ENCODE assay signal across 8 mouse cellular contexts in the genomic region with DNA sequence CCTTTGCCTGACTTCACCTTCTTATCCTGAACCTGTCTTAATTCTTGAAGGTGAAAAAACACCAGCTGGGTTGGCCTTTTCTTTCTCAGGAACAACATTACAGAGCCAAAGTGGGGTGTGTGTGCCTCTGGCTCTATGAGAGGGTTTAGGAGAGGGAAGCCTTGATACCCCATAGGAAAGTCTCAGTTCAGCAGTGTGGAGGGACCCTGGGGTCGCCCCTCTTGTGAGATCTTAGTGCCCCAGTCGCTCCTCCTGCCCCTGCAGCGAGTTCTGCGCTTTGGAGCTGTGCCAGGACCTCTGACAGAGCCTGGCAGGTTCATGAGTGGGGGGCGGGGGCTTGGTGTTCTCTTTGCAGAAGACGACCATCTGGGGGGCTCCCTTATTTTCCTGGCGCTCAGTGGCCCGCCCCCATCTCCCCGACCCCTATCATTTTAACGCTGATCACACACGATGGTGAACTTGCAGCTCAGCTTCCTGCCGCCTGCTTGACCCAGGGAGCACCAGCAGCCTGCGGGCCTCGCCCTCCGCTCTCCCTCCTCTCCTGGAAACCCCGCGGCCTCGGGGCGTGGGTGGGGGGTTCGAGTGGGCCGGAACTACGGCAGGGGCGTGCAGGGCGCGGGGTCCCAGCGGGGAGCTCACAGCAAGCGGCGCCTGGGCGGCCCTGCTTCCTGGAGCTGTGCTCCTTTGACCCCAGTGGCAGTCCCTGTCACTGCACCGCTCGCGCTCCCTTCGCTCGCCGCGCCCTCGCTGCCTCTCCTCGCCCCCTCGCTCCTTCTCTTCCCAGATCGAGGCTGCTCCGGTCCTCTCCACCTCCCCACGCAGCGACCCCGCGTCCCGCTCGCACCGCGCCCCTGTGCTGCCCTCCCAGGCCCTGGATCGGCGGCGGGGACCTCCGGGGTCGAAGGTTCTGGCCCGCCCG. TPM values are rescaled to one million over a fixed set of nuclear protein-coding genes. Genes with fewer than 3 reads are reported as not detected.
DNase-seq lines count a peak whose midpoint lies in the region; ATAC-seq and TF ChIP-seq lines count a peak whose summit lies in the region.

A gene (plus strand): TSS at position 487 of the 919 bp plus-strand sequence.

- peak; percentile 47 for TF ChIP-seq CTCF in liver, embryonic 14.5 days (IDR thresholded peaks at IDR 0.05; ENCODE audit: low read depth)

- peak; percentile 87 for DNase-seq in ES-CJ7 (ENCODE audit: low read depth, low spot score)
- peak; percentile 72 for DNase-seq in kidney, postnatal 10 days
- DNase-seq in liver, embryonic 14.5 days (ENCODE audit: low read depth in 3 of 3, low spot score in 3 of 3), result peak in 2 of 3 experiments; percentile 17 to 27
- DNase-seq in thymus, postnatal 4 days, result peak; percentile 73

- H3K27me3 ChIP-seq in forebrain, embryonic 12.5 days, result no peaks in the 10 kb centered on the region
- no peaks in the 10 kb centered on the region for H3K27me3 ChIP-seq in heart, embryonic 14.5 days (ENCODE audit: control insufficient read depth, insufficient read depth, low read length)
- peaks cover 46% of the 10 kb centered on the region for H3K27me3 ChIP-seq in liver, embryonic 14.5 days (ENCODE audit: control insufficient read depth, insufficient read depth, low read length)
- H3K27me3 ChIP-seq in neural tube, embryonic 15.5 days (replicated peaks), result no peaks in the 10 kb centered on the region

- ATAC-seq in forebrain, embryonic 12.5 days (ENCODE audit: low FRiP score), result peak; percentile 67
- ATAC-seq in heart, embryonic 14.5 days (ENCODE audit: insufficient number of reproducible peaks, insufficient read depth, low FRiP score, low read depth), result peak; percentile 74
- ATAC-seq in liver, embryonic 14.5 days (ENCODE audit: insufficient read depth), result peak; percentile 79
- peak; percentile 66 for ATAC-seq in neural tube, embryonic 15.5 days (ENCODE audit: low FRiP score)

- WGBS in forebrain, embryonic 12.5 days, result under 1% methylated on average over 52 of the region's 56 CpGs
- under 1% methylated on average over 50 of the region's 56 CpGs for WGBS in heart, embryonic 14.5 days
- under 1% methylated on average over 54 of the region's 56 CpGs for WGBS in liver, embryonic 14.5 days (ENCODE audit: insufficient replicate concordance)
- WGBS in neural tube, embryonic 15.5 days, result under 1% methylated on average over 54 of the region's 56 CpGs

- no peak for TF ChIP-seq EP300 in liver, embryonic 14.5 days (IDR thresholded peaks at IDR 0.05; ENCODE audit: low read depth)

- peak within 1 kb of the TSS; percentile 72 for H3K4me3 ChIP-seq in brown adipose tissue, adult 24 weeks (ENCODE audit: insufficient read depth, low read depth, low read length)
- peak within 1 kb of the TSS; percentile 88 for H3K4me3 ChIP-seq in forebrain, embryonic 12.5 days (replicated peaks)
- H3K4me3 ChIP-seq in heart, embryonic 14.5 days (ENCODE audit: control insufficient read depth in 1 of 2, insufficient read depth in 1 of 2, low read depth in 1 of 2, low read length in 2 of 2), result peak within 1 kb of the TSS; percentile 75 to 78
- H3K4me3 ChIP-seq in liver, embryonic 14.5 days (ENCODE audit: insufficient read depth in 1 of 2, low read depth in 2 of 2, low read length in 2 of 2), result peak within 1 kb of the TSS; percentile 62 to 64
- H3K4me3 ChIP-seq in neural tube, embryonic 15.5 days (replicated peaks), result peak within 1 kb of the TSS; percentile 58

- H3K9me3 ChIP-seq in forebrain, embryonic 12.5 days, result no peaks in the 10 kb centered on the region
- H3K9me3 ChIP-seq in heart, embryonic 14.5 days (ENCODE audit: control insufficient read depth, low read length), result no peaks in the 10 kb centered on the region
- no peaks in the 10 kb centered on the region for H3K9me3 ChIP-seq in liver, embryonic 14.5 days (ENCODE audit: control insufficient read depth, low read length)
- H3K9me3 ChIP-seq in neural tube, embryonic 15.5 days (replicated peaks), result no peaks in the 10 kb centered on the region

- H3K4me1 ChIP-seq in brown adipose tissue, adult 24 weeks (ENCODE audit: control insufficient read depth, insufficient read depth, insufficient read length, low read length), result no peaks in the 10 kb centered on the region; the same call in 1 of the 2 replicates
- peaks cover 39% of the 10 kb centered on the region for H3K4me1 ChIP-seq in forebrain, embryonic 12.5 days
- H3K4me1 ChIP-seq in heart, embryonic 14.5 days (ENCODE audit: control insufficient read depth in 2 of 2, insufficient read depth in 2 of 2, low read length in 2 of 2), result peaks cover 0 to 3% of the 10 kb centered on the region in 2 experiments; a peak in 1 of 4 replicates
- 0 out of 4 replicates have a peak, but pooled peaks cover 0 to 2% of the 10 kb centered on the region in 2 experiments for H3K4me1 ChIP-seq in liver, embryonic 14.5 days (replicated peaks; ENCODE audit: control insufficient read depth in 2 of 2, insufficient read depth in 2 of 2, low read length in 1 of 2)
- peaks cover 43% of the 10 kb centered on the region for H3K4me1 ChIP-seq in neural tube, embryonic 15.5 days

- H3K4me2 ChIP-seq in forebrain, embryonic 12.5 days, result peak within 1 kb of the TSS; percentile 94
- peak within 1 kb of the TSS; percentile 93 for H3K4me2 ChIP-seq in heart, embryonic 14.5 days (ENCODE audit: low read length)
- peak within 1 kb of the TSS; percentile 77 for H3K4me2 ChIP-seq in liver, embryonic 14.5 days (ENCODE audit: low read depth)
- H3K4me2 ChIP-seq in neural tube, embryonic 15.5 days, result peak within 1 kb of the TSS; percentile 89

- peak within 1 kb of the TSS; percentile 99 for H3K9ac ChIP-seq in forebrain, embryonic 12.5 days
- peak within 1 kb of the TSS; percentile 95 for H3K9ac ChIP-seq in heart, embryonic 14.5 days (ENCODE audit: low read length)
- peak within 1 kb of the TSS; percentile 45 for H3K9ac ChIP-seq in liver, embryonic 14.5 days (replicated peaks)
- H3K9ac ChIP-seq in neural tube, embryonic 15.5 days (replicated peaks), result peak within 1 kb of the TSS; percentile 77

- H3K27ac ChIP-seq in brown adipose tissue, adult 24 weeks (replicated peaks; ENCODE audit: low read depth, low read length), result no peak within 1 kb of the TSS
- peak within 1 kb of the TSS; percentile 100 for H3K27ac ChIP-seq in forebrain, embryonic 12.5 days
- peak within 1 kb of the TSS; percentile 89 to 95 for H3K27ac ChIP-seq in heart, embryonic 14.5 days (replicated peaks in 1 of 2; ENCODE audit: control insufficient read depth in 1 of 2, insufficient read depth in 1 of 2, low read depth in 2 of 2, low read length in 2 of 2)
- no peak within 1 kb of the TSS for H3K27ac ChIP-seq in liver, embryonic 14.5 days
- peak within 1 kb of the TSS; percentile 94 for H3K27ac ChIP-seq in neural tube, embryonic 15.5 days (replicated peaks)

- H3K36me3 ChIP-seq in forebrain, embryonic 12.5 days (replicated peaks), result no peaks in the 10 kb centered on the region
- 0 out of 2 replicates have a peak, but pooled peaks cover 3% of the 10 kb centered on the region for H3K36me3 ChIP-seq in heart, embryonic 14.5 days (ENCODE audit: control insufficient read depth, insufficient read depth, low read length)
- no peaks in the 10 kb centered on the region for H3K36me3 ChIP-seq in liver, embryonic 14.5 days (replicated peaks; ENCODE audit: control insufficient read depth, insufficient read depth, low read depth)
- no peaks in the 10 kb centered on the region for H3K36me3 ChIP-seq in neural tube, embryonic 15.5 days

RNA-seq across cellular contexts. Expression of the gene that starts here (rescaled TPM):
- polyA plus RNA-seq in brown adipose tissue, adult 24 weeks (2012; ENCODE audit: insufficient read depth, insufficient read length, missing spikeins), result 2.7 and 3.0 TPM in 2 replicates
- polyA plus RNA-seq in forebrain, embryonic 12.5 days (2016; fragmentation: Nextera tagmentation; extraction: Ambion mirVana), result 165 and 177 TPM in 2 replicates
- 66.4 and 68.7 TPM in 2 replicates for polyA plus RNA-seq in heart, embryonic 14.5 days (2014; fragmentation: Nextera tagmentation; extraction: Ambion mirVana)
- polyA plus RNA-seq in liver, embryonic 14.5 days (2012; rRNA removed), result 0.43 and 0.68 TPM in 2 replicates
- 0.67 and 0.80 TPM in 2 replicates for polyA plus RNA-seq in liver, embryonic 14.5 days (2014; fragmentation: Nextera tagmentation; extraction: Ambion mirVana)
- 164 and 222 TPM in 2 replicates for polyA plus RNA-seq in neural tube, embryonic 15.5 days (2015; fragmentation: Nextera tagmentation; extraction: Ambion mirVana)

Comparison
In these comparisons a context has a peak if more than half of its experiments do, and no peak if none do; other contexts are left out.
1. RNA of the gene that starts here (polyA plus RNA-seq): 164 to 222 TPM in neural tube, embryonic 15.5 days, 165 to 177 TPM in forebrain, embryonic 12.5 days and 66.4 to 68.7 TPM in heart, embryonic 14.5 days; 2.7 to 3.0 TPM in brown adipose tissue, adult 24 weeks and 0.43 to 0.80 TPM in liver, embryonic 14.5 days; every median in the first group is over 10 times any median in the second.
2. Peak in DNase-seq, ATAC-seq, H3K4me3 ChIP-seq, H3K9ac ChIP-seq and H3K4me2 ChIP-seq in liver, embryonic 14.5 days; RNA of the gene not detected or under 1 TPM.
3. DNase-seq: peak in every context shown above with its lines; median percentile 87 in ES-CJ7; 73 in thymus, postnatal 4 days; 72 in kidney, postnatal 10 days; 22 in liver, embryonic 14.5 days.
4. H3K27ac ChIP-seq: peak in forebrain, embryonic 12.5 days (single experiment), heart, embryonic 14.5 days (2 of 2) and neural tube, embryonic 15.5 days (single experiment); none in brown adipose tissue, adult 24 weeks (single experiment) and liver, embryonic 14.5 days (single experiment).
5. H3K9ac ChIP-seq: peak in every context shown above with its lines; median percentile 99 in forebrain, embryonic 12.5 days; 95 in heart, embryonic 14.5 days; 77 in neural tube, embryonic 15.5 days; 45 in liver, embryonic 14.5 days.
6. Peak in every context shown above with its lines, with median percentiles within 50 percentile points of each other: H3K4me3 ChIP-seq, ATAC-seq and H3K4me2 ChIP-seq.